In genomic region chr1:185205090-185205489, GRCm38 (mm10) we compare ENCODE assay signal across 8 mouse cellular contexts. TPM values are rescaled to one million over a fixed set of nuclear protein-coding genes. Genes with fewer than 3 reads are reported as not detected.
DNase-seq lines count a peak whose midpoint lies in the region; ATAC-seq and TF ChIP-seq lines count a peak whose summit lies in the region.

No protein-coding gene starts in this region.

- H3K9ac ChIP-seq in kidney, postnatal 0 days (ENCODE audit: low read depth, low read length), result no peak overlapping the region
- 0 out of 2 replicates have a peak overlapping the region, but pooled peaks have one; percentile 0 for H3K9ac ChIP-seq in intestine, embryonic 14.5 days (ENCODE audit: low read length)
- H3K9ac ChIP-seq in midbrain, postnatal 0 days (replicated peaks; ENCODE audit: low read length, poor library complexity, severe bottlenecking), result 0 out of 2 replicates have a peak overlapping the region, but pooled peaks have one; percentile 92

- H3K4me3 ChIP-seq in kidney, postnatal 0 days (replicated peaks; ENCODE audit: low read depth, low read length), result peak overlapping the region; percentile 66; the same call in 1 of the 2 replicates
- peak overlapping the region; percentile 42 for H3K4me3 ChIP-seq in cortical plate, adult 2 months (ENCODE audit: insufficient read depth, low read length)
- H3K4me3 ChIP-seq in intestine, embryonic 14.5 days (ENCODE audit: low read depth, low read length), result peak overlapping the region; percentile 93; the same call in 1 of the 2 replicates
- peak overlapping the region; percentile 94; the same call in 1 of the 2 replicates for H3K4me3 ChIP-seq in midbrain, postnatal 0 days (ENCODE audit: low read depth, low read length)

- H3K36me3 ChIP-seq in kidney, postnatal 0 days (ENCODE audit: insufficient read depth, low read length), result no peaks in the 10 kb centered on the region
- H3K36me3 ChIP-seq in intestine, embryonic 14.5 days (ENCODE audit: control insufficient read depth, insufficient read depth, low read length), result no peaks in the 10 kb centered on the region
- H3K36me3 ChIP-seq in midbrain, postnatal 0 days (ENCODE audit: insufficient read depth, low read length), result no peaks in the 10 kb centered on the region

- no peak for ATAC-seq in kidney, postnatal 0 days (replicated peaks; ENCODE audit: low FRiP score, low read depth)
- no peak for ATAC-seq in intestine, embryonic 14.5 days (replicated peaks; ENCODE audit: low FRiP score, low TSS enrichment, low read depth)
- no peak for ATAC-seq in midbrain, postnatal 0 days (ENCODE audit: low FRiP score)

- H3K4me2 ChIP-seq in kidney, postnatal 0 days (ENCODE audit: low read length), result peak overlapping the region; percentile 14; the same call in 1 of the 2 replicates
- H3K4me2 ChIP-seq in intestine, embryonic 14.5 days (ENCODE audit: low read length), result peak overlapping the region; percentile 97
- H3K4me2 ChIP-seq in midbrain, postnatal 0 days (ENCODE audit: low read depth, low read length, poor library complexity, severe bottlenecking), result peak overlapping the region; percentile 88

- no peaks in the 10 kb centered on the region for H3K27me3 ChIP-seq in kidney, postnatal 0 days (ENCODE audit: insufficient read depth, low read length)
- H3K27me3 ChIP-seq in intestine, embryonic 14.5 days (replicated peaks; ENCODE audit: control insufficient read depth, insufficient read depth, low read length), result no peaks in the 10 kb centered on the region
- no peaks in the 10 kb centered on the region for H3K27me3 ChIP-seq in midbrain, postnatal 0 days (ENCODE audit: insufficient read depth, low read length)

- no peak for DNase-seq in kidney, postnatal 0 days (ENCODE audit: low spot score)
- DNase-seq in kidney, postnatal 36 days, result no peak
- DNase-seq in intestine, embryonic 14.5 days (ENCODE audit: low spot score), result no peak
- DNase-seq in midbrain, postnatal 0 days (ENCODE audit: low spot score), result no peak
- DNase-seq in MN1 (ENCODE audit: low spot score), result no peak
- DNase-seq in thymus, postnatal 36 days, result no peak
- no peak for DNase-seq in layer of hippocampus, postnatal 10 days (ENCODE audit: low spot score in 2 of 2)

- H3K4me1 ChIP-seq in kidney, postnatal 0 days (replicated peaks; ENCODE audit: insufficient read depth, low read length), result 0 out of 2 replicates have a peak, but pooled peaks cover 8% of the 10 kb centered on the region
- peaks cover 4% of the 10 kb centered on the region; the same call in 1 of the 2 replicates for H3K4me1 ChIP-seq in cortical plate, adult 2 months (ENCODE audit: control insufficient read depth, insufficient read depth, low read length)
- peaks cover 11% of the 10 kb centered on the region for H3K4me1 ChIP-seq in intestine, embryonic 14.5 days (replicated peaks; ENCODE audit: control insufficient read depth, insufficient read depth, low read length)
- peaks cover 8% of the 10 kb centered on the region for H3K4me1 ChIP-seq in midbrain, postnatal 0 days (ENCODE audit: insufficient read depth, low read length)

- no peak overlapping the region for H3K27ac ChIP-seq in kidney, postnatal 0 days
- H3K27ac ChIP-seq in cortical plate, adult 2 months (ENCODE audit: insufficient read depth, low read length), result no peak overlapping the region
- no peak overlapping the region for H3K27ac ChIP-seq in intestine, embryonic 14.5 days (ENCODE audit: low read depth)
- H3K27ac ChIP-seq in midbrain, postnatal 0 days (ENCODE audit: low read depth, low read length), result no peak overlapping the region

- no peaks in the 10 kb centered on the region for H3K9me3 ChIP-seq in kidney, postnatal 0 days (replicated peaks; ENCODE audit: low read length)
- H3K9me3 ChIP-seq in intestine, embryonic 14.5 days (ENCODE audit: control insufficient read depth, low read length), result no peaks in the 10 kb centered on the region
- no peaks in the 10 kb centered on the region for H3K9me3 ChIP-seq in midbrain, postnatal 0 days (ENCODE audit: low read length)

- TF ChIP-seq CTCF in kidney, postnatal 0 days (IDR thresholded peaks at IDR 0.05; ENCODE audit: low read depth), result no peak
- no peak for TF ChIP-seq CTCF in cortical plate, adult 2 months (IDR thresholded peaks at IDR 0.05; ENCODE audit: extremely low read depth, insufficient read depth, low read length)
- TF ChIP-seq CTCF in midbrain, postnatal 0 days (IDR thresholded peaks at IDR 0.05), result no peak

- TF ChIP-seq POLR2A in cortical plate, adult 2 months (IDR thresholded peaks at IDR 0.05; ENCODE audit: extremely low read depth, insufficient read depth, low read length), result no peak

- 62% methylated on average over 8 of the region's 8 CpGs for WGBS in kidney, postnatal 0 days
- WGBS in intestine, embryonic 14.5 days, result 72% methylated on average over 8 of the region's 8 CpGs
- 84% methylated on average over 8 of the region's 8 CpGs for WGBS in midbrain, postnatal 0 days

RNA-seq across cellular contexts. Expression of gene Rab3gap2, which starts 1.2 kb away (rescaled TPM):
- polyA plus RNA-seq in kidney, postnatal 0 days (2015; fragmentation: Nextera tagmentation; extraction: Ambion mirVana), result 15.0 and 16.7 TPM in 2 replicates
- 48.9 and 50.8 TPM in 2 replicates for polyA plus RNA-seq in cortical plate, adult 2 months (2012; rRNA removed)
- 26.1 and 29.8 TPM in 2 replicates for polyA plus RNA-seq in intestine, embryonic 14.5 days (2014; fragmentation: Nextera tagmentation; extraction: Ambion mirVana)
- total RNA-seq in midbrain, postnatal 0 days (2014; rRNA removed), result 29.8 and 32.0 TPM in 2 replicates
- polyA plus RNA-seq in midbrain, postnatal 0 days (2015; fragmentation: Nextera tagmentation; extraction: Ambion mirVana), result 19.3 and 20.2 TPM in 2 replicates
- total RNA-seq in layer of hippocampus, postnatal 10 days (2021), result 10 to 100 TPM; 54.6 to 58.5 TPM

Comparison
In these comparisons a context has a peak if more than half of its experiments do, and no peak if none do; other contexts are left out.
1. H3K4me2 ChIP-seq: peak in every context shown above with its lines; median percentile 97 in intestine, embryonic 14.5 days; 88 in midbrain, postnatal 0 days; 14 in kidney, postnatal 0 days.
2. H3K4me3 ChIP-seq: peak in every context shown above with its lines; median percentile 94 in midbrain, postnatal 0 days; 93 in intestine, embryonic 14.5 days; 66 in kidney, postnatal 0 days; 42 in cortical plate, adult 2 months.